Mouse (Mus musculus) right cerebral cortex, postnatal 36 days (tissue): ENCODE data around the gene Gstt2.

Experiments
- DNase-seq, 2 experiments: peaks; one replicate each; pipeline ENCODE4 v3.0.0; 2022; ENCODE audit warnings: low spot score in 2 of 2, mixed read lengths in 1 of 2

Gene Gstt2

GRCm38 (mm10) chr10:75837248-75837759 is at the start of gene Gstt2:
Gene Gstt2 (minus strand): TSS chr10:75837424.
- DNase-seq: peak; percentile 87 to 89

- no peak for DNase-seq
Measured at GRCm38 (mm10) chr10:75884742-75885141, 47.5 kb upstream of the Gstt2 start.

DNA sequence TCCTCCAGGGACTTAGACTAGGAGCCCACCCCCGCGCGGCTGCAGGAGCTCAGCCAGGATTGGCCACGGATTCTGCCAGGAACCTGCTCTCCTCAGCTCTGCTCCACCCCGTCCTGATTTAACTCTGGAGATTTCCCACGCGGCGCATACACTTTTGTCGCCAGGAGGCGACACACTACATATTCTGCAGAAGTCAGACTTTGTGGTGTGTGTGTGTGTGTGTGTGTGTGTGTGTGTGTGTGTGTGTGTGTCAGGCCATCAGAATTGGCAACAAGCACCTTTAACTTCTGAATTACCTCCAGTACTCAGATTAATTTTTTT is 46.0 kb upstream of the Gstt2 start:
- DNase-seq: peak; percentile 82 to 85

GRCm38 (mm10) chr10:75882433-75883231 is 45.4 kb upstream of the Gstt2 start:
- no peak for DNase-seq

- no peak for DNase-seq
Measured at GRCm38 (mm10) chr10:75881578-75882432, 44.6 kb upstream of the Gstt2 start.

DNA sequence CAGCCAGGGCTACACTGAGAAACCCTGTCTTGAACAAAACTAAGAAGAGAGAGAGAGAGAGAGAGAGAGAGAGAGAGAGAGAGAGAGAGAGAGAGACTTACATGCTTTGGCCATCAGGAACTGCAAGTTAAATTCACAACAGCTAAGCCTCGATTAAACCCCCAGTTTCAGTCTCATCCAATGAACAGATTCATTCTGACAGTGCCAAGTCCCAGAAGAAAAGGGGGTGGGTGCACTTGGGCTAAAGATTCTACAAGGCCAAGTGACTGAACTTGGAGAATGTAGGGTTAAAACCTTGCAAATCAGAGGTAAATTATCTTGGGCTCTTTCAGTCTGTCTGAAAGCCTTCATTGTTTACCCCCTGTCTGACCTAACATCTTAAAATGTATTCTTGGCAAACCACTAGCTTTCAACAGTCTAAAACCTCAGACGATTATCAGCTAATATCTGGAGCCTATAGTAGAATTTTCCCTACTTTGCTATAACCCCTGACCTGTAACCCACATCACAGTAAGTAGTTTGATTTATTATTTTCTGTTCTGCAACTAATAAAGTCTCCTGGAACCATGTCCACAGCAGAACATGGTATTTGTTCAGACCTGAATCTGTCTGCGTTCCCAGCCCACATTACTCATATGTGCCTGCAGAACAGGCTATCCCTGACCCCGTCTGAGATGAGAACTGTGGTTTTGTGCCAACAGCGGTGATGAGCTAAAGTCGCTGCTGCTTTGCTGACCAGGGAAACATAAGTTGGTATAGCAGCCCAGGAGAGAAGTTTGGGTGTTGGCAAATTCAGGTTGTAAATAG is 43.8 kb upstream of the Gstt2 start:
- no peak for DNase-seq

DNA sequence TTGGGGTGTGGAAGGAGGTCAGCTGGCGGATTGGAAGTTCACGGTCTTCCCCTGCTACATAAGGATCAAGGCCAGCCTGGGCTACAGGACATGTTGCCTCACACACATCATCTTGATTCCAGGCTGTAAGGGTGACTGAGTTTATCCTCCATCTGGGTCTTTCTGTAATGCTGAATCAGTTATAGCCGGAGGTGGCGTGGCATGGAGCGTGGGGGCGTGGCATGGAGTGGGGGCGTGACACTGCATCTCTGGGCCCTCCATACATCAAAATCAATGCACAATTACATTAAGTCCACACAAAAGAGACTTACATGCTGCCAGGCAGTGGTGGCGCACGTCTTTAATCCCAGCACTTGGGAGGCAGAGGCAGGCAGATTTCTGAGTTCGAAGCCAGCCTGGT is 43.1 kb upstream of the Gstt2 start:
- DNase-seq: no peak

- DNase-seq: no peak
Measured at GRCm38 (mm10) chr10:75878836-75879235, 41.6 kb upstream of the Gstt2 start.

DNA sequence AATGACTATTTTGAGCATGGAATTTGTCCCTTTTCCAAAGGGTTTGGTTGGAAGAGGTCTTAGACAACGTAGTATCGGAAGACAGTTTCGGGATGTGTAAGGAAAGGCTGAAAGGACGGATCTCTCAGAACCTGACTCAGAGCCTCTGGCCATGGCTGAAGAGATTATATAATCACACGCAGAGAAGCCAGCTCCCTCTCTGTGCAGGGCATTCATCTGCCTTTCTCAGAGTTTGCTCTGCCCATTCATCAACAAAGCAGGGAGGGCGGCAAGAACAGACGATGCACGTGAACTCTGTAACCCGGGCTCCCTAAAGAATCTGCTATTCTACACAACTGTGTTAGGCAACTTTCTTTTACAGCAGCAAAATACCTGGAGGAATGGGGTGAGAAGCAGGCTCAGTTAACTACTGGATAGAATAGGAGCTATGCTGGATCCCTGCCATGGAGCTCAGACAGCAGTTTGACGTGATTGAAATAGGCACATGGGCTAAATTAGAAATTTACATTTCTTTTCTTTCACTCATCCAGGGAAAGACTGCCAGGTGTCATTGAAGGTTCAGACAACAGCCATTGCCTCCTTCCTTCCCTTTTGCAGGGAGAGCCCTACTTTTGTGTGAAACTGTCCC is 36.4 kb upstream of the Gstt2 start:
- DNase-seq: no peak

DNA sequence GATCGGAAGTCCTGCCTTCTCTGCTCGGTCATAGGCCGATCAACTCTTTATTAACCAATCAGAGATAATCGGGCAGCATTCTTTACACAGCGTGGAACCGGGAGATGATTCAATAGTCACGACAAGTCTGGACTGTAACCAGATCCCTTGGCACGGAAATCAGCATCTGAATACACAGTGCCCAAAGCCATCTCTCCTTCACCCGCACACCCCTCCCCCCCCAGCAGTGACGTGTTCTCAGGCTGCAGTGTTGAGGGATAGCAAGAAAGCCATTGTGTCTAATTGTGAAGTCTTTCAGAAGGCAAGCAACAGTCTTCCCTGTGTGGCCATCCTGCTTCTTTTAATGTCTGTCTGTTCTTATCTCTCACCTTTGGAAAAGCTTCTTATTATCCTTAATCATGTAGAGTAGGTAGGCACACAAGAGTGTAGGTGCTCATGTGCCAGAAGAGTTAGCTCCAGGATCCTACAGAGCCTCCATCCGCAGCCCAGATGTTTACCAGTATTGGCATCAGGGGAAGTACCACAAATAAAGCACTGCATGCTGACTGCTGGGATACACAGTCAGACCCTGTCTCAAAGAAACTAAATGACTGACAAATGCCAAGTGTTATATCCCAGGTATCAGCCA is 35.8 kb upstream of the Gstt2 start:
- DNase-seq: peak; percentile 63 to 70

- no peak for DNase-seq
Measured at GRCm38 (mm10) chr10:75872025-75872914, 35.0 kb upstream of the Gstt2 start.

DNA sequence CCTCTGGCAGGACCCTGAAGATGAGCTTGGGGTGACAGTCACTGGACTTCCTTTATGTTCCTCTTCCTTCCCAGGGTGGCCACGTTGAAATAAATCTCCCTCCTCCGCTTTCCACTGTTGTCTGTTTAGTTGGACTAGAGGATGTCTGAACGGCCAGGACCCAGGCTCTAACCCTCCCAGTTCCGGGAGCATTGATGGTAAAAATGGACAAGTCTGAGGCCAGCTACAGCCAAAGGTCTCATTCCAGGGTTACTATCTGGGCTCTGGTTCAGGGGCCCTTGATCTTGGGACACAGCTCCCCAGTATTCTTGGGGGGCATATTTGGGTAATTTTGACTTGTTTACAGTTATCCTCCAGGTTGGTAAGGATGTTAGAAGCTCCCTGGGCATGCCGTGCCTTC is 24.4 kb upstream of the Gstt2 start:
- no peak for DNase-seq

DNA sequence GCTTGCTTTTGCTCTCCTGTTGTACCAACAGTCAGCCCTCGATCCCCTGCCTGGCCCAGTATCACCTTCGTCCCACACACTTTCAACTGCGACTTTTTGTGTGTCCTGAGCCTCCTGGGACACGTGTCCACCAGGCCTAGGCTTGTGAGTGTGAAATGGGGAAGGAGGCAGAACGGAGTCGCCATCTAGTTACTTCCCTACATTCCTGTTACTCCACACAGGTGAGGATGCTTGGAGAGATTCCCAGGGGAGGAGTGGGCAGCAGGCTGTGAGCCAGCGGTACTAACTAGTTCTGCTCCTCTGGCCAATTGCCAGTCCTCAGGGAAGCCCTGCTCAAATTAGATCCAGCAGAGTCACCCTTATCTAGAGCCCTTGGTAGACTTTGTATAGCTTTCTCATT is 23.5 kb upstream of the Gstt2 start:
- DNase-seq: no peak

DNA sequence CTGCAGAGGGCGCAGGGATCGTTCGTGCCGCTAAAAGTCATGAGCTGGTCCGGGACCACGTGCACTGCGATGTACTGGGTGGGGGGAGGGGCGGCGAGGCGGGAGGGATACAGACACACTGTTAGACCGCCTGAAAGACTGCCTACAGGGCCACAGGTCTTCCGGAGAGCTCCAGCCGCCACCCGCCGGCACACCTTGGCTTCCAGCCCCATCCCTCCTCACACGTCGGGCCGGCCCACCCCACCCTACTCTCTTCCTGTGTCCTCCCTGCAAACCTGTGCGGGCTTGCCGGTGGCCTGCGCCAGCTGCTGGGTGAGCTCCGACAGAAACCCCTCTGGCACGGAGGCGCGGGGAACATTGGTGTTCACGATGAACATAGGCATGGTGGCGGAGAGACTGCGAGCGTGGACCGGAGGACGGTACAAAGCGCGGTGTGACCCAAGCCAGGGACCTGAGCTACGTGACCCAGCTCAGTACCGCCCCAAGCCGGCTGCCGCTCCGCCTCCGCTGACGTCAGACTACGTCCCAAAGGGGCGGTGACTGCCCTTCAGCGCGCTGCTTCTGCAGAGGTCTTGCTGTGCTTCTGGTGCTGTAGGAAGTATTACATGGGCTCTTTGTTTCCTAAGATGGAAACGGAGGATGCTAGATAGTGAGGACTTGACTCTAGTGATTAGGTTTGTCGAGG is 22.7 kb upstream of the Gstt2 start, which contains the start of gene Mif:
Mif (minus strand) TSS at position 455 of the 685 bp plus-strand sequence.
- DNase-seq: peak; percentile 73 to 80

- DNase-seq: peak in 1 of 2 experiments; percentile 41
Measured at GRCm38 (mm10) chr10:75859107-75859746, 22.0 kb upstream of the Gstt2 start.

GRCm38 (mm10) chr10:75857598-75857997 is 20.4 kb upstream of the Gstt2 start:
- no peak for DNase-seq

DNA sequence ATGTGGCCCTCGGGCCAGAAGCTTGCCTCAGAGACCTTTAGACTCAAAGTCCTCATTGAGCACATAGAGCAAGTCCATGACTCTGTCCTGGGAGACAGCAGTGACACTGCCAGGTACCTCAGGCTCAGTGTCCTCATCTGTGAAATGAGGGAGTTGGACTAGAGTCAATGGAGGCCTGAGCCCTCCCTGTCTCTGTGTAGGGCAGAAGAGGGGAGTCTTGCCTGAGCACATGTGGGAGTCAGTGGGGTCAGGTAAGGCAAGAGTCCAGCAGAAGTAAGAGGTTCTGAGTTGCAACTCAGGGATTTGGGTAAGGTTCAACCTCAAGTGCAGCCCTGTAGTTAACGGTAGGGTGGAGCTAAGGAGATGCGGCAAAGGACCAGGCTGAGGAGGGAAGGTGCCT is 19.8 kb upstream of the Gstt2 start:
- DNase-seq: no peak

DNA sequence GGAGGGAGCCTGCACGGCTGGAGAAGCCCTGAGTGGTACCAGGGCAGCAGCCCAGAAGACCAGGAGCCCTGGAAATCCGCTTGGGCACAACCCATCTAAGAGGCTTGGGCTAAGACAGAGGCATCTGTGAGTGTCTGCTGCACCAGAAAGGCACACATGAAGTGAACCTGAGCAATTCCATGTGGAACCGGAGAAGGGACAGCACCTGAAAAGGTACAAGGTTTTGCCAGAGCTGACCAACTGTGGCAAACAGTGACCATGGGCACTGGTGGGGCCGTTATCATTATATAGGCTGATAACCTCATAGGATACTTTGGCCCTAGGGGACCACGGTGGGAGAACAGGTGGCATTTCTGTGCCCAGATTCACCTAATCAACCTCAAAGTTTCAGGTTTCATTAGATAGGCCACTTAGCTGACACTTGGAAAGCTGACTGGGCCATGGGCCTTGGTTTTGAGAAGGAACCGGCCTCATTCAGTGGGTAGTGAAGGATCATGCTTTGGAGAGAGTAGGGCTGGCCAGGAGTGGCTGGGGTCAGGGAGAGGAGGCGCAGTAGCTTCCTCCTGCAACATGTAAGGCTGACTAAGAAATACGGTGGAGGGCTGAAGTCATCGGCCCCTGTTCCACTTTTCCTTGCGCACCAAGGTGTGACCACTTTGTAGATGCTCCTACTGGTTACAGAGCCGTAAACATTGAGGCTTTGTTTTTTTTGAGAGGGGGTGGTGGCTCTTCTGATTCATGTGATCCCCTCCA is 19.1 kb upstream of the Gstt2 start:
- DNase-seq: no peak
